Mouse (Mus musculus) layer of hippocampus, postnatal 14 days (tissue): Measurements from ENCODE around the gene Nphp1. TPM values are rescaled to one million over a fixed set of nuclear protein-coding genes. Genes with fewer than 3 reads are reported as not detected.
A peak's percentile ranks its signal among the peaks of the same experiment; 100 is the strongest.

Experiments used
- DNase-seq, 2 experiments: peaks; one replicate each; pipeline ENCODE4 v3.0.0; 2021 to 2022; ENCODE audit warnings: low spot score in 2 of 2, mixed read lengths in 1 of 2
- total RNA-seq, 2 experiments: library from RNA; stranded (reverse); gene quantifications; 2 replicates each; pipeline ENCODE4 v1.2.3; 2021

Nphp1 gene
- total RNA-seq, 2 experiments from 2014 or later = 20.3 to 21.3 TPM

DNA sequence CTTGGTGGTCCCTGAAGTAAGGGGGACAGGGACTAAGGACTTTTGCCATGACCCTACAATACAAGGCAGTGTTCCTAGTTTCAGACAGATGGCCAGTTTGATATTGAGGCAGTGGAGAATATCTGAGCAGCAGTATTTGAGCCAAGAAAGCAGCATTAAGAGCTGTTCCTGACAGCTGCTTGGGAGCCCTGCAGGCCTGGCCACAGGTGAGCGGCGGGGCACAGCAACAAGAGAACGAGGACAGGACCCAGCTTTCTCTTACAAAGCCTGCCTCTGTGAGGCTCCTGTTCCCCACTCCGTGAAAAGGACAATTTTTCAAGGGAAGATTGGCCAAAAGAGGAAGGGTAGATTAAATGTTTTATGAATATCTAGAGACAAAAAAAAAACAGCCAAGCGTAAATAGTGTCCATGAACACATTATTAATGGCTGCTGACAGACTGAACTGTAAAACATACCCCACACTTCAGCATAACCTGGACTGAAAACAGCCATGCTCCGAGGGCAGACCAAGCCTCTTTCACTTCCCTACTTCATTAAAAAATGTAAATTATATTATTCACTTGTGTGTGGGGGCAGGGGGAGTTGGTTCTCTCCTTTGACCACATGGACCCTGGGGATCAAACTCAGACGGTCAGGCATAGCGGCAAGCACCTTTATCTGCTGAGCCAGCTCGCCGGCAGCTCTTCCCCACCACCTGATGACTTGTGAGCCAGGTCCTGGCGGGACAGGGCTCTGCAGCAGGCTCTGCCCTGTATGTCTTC lies 36.7 kb downstream of the Nphp1 start:
- DNase-seq = no peak

DNA sequence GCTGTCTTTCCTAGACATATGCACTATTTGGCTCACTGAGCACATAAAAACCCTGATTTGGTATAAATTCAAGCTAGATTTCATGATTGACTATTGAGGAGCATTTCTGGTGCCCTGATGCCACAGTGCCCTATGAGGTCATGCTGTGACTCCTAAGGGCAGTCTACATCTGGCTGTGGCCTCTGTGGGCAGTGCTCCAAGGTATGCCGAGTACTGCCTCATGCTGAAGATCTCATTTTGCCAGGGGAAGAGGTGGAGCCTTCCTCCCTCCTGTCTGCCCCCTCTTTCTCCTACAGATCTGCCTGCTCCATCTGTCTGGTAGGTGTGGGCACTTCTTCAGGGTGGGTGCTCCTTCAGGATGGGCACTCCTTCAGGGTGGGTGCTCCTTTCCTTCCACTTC lies 39.3 kb downstream of the Nphp1 start:
- no peak for DNase-seq

- no peak for DNase-seq
These were observed 40.4 kb downstream of the Nphp1 start for GRCm38 (mm10) chr2:127748316-127748715.

DNA sequence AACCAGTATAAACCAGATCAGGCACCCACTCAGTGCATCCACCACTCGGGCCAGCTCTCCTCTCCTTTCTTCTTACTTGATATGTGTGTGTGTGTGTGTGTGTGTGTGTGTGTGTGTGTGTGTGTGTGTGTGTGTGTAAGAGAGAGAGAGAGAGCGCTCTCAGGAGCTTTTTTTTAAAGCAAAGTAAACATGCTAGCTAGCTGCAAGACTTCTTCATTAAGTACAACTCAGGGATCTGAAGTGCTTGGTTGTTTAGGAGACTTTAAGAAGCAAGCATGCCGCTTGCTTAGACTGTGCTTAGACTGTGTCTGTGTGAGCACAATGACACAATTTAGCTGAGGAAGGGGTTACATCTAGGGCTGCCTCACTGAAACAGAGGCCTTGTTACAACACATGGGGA lies 46.1 kb downstream of the Nphp1 start:
- no peak for DNase-seq

DNA sequence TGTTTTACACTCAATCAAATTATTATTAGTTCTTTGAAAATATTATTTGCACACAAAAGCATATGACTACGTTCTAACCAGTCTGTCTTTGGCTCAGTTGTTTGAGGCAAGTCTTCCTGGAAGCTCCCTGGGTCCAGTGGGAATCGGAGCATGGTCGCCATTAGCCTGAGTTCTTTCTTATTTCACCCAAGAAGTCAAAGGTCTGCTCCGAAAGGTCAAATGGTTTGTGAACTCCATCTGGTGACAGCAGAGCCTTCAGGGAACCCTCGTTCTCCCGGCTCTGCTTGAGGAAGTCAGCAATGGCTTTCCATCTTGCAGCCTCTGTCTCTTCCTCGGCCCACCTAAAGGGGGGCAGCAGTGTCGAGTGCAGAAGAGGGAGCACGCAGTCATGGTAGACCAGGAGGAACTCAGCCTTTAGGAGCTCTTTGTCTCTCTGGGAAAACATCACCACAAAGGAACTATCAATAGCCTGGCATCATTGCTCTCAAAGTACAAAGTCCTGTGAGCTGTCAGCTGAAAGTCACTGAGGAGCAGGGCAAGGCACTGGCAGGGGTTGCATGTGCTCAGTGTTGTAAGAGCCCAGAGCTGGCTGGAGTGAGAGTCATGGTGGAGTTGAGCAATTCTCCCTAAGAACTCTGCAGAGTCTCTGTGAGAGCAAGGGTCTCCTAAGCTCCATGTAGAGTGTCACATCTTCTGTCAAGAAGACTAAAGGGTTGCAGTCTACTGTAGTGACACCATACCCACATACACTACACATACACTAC lies 47.8 kb downstream of the Nphp1 start:
- DNase-seq = no peak

- no peak for DNase-seq
These were observed 50.8 kb downstream of the Nphp1 start for GRCm38 (mm10) chr2:127737885-127738284.

DNA sequence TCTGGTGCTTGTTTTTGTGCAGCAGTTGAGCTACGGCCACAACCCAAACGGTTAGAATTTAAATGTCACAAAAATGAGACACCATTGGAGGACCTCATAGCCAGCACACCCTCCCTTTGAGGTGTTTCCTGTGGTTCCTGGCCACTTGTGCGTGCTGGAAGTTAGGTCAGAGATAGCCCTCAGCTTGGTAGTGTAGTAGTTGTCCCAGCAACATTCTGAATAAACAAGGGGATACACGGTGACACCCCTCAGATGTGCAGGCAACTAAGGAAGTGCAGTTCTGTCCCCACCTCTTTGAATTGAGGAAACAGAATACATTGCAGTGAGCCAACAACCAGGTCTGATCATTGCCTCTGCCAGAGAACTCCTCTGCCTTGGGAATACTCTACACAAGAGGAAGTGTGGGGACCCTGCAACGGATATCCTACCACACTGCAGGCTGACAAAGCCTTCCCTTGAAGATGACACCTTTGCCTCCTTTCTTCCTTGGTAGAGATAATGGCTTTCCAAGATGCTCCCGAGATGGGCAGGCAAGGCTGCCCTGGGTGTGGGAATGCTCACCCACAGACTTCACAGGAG lies 52.0 kb downstream of the Nphp1 start:
- DNase-seq = no peak

GRCm38 (mm10) chr2:127735512-127736145 lies 53.1 kb downstream of the Nphp1 start:
- no peak for DNase-seq

DNA sequence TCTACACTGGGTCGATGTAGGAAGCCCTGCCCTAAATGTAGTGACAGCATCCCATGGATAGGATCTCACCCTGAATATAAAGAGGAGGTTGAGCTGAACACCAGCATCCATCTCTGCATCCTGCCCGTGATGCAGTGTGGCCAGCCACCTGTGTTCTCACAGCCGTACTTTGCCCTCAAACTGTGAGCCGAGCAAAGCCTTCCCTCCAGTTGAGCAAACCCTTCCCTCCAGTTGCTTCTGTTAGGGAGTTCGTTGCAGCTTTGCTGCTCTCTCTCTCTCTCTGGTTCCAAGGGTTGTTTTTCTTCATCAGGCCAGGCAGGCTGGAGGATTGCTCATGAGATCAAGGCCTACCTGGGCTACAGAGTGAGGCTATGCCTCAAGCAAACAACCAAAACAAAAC lies 53.8 kb downstream of the Nphp1 start:
- no peak for DNase-seq

DNA sequence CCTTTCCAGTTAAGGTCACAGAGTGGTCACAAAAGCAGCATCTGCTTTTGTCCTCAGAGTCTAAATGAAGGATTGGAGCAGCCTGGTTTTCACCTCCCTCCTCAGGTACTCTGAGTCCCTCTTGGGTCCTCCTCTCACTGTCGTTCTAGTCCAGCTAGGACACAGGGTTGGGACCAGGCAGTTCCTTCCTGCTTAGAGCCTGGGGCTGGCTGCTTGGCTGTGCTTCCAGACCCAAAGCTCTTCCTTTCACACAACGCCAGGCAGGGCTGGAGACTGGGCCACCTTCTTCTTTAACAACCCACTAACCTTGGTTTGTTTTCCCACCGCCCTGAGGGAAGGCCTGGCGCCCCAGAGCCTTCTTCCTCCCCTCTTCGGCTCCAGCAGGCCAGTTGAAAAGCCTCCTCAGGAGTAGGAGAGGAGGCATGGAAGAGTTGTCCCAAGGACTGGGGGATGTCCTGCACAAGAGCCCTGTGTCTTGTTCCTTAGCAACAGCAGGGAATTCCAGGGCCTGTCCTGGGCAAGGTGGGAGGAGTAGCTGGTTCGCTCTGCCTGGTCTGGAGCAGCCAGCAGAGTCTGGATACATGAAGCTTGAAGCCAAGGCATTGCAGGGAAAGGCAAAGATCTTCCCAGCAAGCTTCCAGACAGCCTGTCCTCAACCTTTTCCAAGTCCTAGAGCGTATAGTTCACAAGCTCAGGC lies 58.2 kb downstream of the Nphp1 start:
- DNase-seq = no peak

DNA sequence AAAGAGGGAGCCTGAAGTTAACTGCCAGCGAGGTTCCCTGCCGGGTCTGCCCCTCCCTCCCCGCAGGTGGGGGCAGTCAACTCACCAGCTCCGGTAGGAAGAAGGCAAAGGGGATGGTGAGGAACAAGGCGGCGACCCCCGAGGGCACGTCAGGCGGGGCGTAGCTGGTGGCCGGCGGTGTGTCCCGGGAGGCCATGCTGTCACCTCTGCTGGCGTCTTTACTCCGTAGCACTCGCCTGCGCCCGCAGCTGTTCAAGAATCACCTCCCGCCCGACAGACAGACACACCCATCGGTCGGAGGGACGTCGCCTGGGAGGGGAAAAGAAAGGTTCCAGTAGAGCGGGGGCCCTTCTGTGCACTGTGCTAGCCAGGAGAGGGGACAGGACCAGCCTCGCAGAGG lies 59.0 kb downstream of the Nphp1 start, which contains the start of gene Mall:
TSS of gene Mall (minus strand) at position 262 of the 400 bp plus-strand sequence.
- no peak for DNase-seq

DNA sequence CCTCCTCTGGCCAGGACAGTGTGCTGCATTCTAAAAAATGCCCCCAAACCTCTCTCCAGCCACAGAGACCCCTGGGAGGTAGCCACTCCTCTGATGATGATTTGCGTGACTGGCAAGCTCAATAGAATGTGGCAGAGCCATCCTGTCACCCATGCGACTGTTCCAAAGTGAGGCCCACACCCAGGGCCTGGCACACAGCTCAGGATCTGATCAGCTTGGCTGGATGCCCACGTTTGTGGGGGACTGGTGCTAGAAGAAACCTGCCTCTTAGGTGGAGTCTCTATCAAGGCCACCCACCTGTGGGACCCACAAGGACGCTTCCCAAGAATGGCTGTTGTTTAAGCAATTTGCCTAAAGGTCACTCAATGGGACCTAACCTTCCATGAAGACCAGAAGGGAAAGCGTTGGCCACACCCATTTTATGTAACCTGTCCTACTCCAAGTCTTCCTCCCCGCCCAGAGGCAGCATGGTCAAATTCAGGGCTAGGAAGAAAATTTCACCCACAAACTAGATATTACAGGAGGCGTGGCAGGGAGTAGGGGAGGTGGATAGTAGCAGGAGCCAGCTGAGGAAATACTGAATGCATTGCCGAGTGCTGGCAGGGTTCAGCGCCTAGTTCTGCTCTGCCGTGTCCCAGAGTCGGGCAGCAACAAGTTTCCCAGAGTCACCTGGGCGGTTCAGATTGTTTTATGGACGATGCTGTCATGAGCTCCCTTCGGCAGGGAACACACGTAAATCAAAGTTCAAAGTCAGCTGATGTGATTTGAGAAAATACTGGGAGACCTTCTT lies 59.8 kb downstream of the Nphp1 start:
- no peak for DNase-seq

DNA sequence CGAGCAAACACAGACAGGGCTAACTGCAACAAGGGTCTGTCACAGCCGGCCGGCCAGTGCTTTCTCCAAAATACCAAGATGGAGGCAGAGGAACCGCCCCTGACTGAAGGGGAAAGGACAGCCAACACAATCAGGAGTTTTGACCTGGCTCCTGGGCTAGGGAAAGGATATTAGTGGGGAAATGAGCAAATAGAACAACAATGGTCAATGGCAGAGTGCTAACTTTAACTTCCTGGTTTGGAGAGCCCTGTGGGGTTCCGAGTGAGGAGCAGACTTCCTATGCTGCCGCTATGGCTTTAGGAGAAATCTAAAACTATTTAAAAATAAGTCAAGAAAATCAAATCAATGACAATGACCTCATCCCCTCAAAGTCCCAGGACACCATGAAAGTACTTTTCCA lies 60.6 kb downstream of the Nphp1 start:
- DNase-seq = no peak

GRCm38 (mm10) chr2:127723193-127723592 lies 65.5 kb downstream of the Nphp1 start:
- no peak for DNase-seq

- DNase-seq = peak; percentile 44 to 65
These were observed 66.4 kb downstream of the Nphp1 start for GRCm38 (mm10) chr2:127722176-127722892.

DNA sequence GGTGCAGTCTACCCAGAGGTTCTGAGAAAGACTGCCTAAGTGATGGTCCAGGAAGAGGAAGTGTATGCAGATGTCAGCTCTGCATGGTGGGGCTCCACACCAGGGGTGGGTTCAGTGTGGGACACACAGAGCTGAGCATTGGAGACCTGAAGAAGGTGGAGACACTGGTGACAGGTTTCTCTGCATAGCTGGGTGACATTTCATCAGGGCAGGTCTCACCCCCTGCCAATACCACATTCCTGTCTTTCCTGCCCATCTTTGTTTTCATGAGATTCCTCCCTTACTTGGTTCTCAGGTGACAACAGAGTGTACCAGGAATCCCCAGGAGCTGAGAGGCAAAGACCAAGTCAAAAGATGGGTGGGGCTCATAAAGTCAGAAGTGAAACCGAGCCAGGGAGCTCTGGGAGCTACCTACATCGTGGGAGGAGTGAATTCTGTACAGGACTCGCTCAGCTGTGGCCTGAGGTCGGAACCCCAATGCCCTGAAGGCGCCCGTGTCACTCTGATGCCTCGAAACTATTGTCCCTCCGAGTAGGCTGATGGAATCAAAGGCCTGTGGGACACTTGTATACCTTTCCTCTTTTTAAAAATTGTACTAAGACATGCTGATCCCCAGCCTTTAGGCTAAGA lies 69.7 kb downstream of the Nphp1 start:
- DNase-seq = no peak

DNA sequence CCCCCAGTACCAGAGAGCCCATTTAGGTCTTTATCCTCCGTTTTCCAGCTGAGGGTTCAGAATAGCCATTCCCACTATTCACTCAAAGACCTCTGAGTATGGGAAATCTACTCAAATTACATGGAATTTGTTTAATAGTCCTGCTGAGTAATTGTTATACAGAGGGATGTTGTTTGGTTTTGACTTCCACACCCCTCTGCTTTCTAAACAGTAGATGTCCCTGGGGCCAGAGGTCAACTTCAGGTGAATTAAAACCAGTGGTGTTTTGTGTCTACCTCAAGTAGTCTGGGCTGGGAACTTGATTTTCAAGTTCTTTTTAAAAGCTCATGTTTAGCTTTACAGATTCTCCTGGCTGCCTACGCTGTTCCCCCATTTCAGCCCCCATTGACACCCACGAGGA lies 74.0 kb downstream of the Nphp1 start:
- DNase-seq = no peak

DNA sequence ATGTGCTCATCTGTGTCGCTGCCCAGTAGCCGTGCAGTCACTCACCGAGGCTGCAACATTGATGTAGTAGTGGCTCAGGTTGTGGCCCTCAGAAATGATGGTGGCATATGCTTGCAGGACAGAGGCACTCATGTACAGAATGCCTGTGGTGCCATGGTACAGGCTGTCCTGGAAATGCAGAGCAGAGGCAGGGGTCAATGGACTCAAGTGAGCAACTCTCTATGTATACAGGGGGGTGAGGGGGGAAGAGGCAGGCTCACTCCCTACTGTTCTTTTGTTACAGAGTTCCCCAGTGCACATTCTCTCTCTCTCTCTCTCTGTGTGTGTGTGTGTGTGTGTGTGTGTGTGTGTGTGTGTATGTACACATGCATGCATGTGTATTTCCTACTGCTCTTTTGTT lies 79.9 kb downstream of the Nphp1 start:
- no peak for DNase-seq

DNA sequence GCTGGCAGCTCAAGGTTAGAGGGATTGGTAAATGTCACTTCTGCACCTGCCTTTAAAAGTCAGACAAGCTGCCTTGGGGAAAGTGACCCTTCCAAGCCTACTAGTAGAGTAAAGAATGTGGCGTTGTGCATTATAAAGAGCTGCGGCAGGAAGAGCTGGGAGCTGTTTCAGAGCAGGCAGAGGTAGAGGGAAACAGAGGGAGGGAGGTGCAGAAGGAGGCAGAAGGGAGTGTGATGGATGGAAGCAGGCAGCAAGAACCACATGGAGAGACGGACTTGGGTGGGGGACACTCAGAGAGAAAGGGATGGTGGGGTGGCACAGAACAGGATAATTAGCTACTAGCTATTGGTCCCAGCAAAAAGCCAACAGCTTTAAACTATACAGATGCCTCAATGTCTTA lies 80.6 kb downstream of the Nphp1 start:
- DNase-seq = no peak
